28 mouse cellular contexts compared by ENCODE assay signal in genomic region chr12:8776206-8776605, GRCm38 (mm10). TPM values are rescaled to one million over a fixed set of nuclear protein-coding genes. Genes with fewer than 3 reads are reported as not detected.
DNase-seq lines count a peak whose midpoint lies in the region; ATAC-seq and TF ChIP-seq lines count a peak whose summit lies in the region.
"Had no signal": no experiment of that assay in that cellular context is flagged by ENCODE, and none has a peak within 500 bp of the region (broad histone marks: within the 10 kb centered on the region; RNA-seq: fewer than 3 reads in every experiment).

No protein-coding gene starts in this region.

- intact Hi-C loops in heart, postnatal 10 days (cut with DNase I) = no loop called here

- H3K79me2 ChIP-seq in liver, adult 2 months (ENCODE audit: control insufficient read depth, insufficient read depth, low read length) = peaks cover 41% of the 10 kb centered on the region

- H3K4me3 ChIP-seq in liver, adult 2 months (ENCODE audit: insufficient read depth, low read depth, low read length) = no peak overlapping the region
- H3K4me3 ChIP-seq in liver, embryonic 11.5 days (ENCODE audit: low read depth, low read length) = no peak overlapping the region
- H3K4me3 ChIP-seq in embryonic facial prominence, embryonic 15.5 days (replicated peaks) = no peak overlapping the region
- no peak overlapping the region for H3K4me3 ChIP-seq in stomach, embryonic 16.5 days (replicated peaks; ENCODE audit: low read length)
- no peak overlapping the region for H3K4me3 ChIP-seq in layer of hippocampus, adult 2 months
- H3K4me3 ChIP-seq: forebrain, embryonic 10.5 days; gastrocnemius, adult 2 months; heart, adult 2 months; heart, embryonic 12.5 days; kidney, embryonic 15.5 days; lung, embryonic 15.5 days; midbrain, embryonic 10.5 days; midbrain, embryonic 15.5 days had no signal

- no peak for ATAC-seq in liver, embryonic 11.5 days (replicated peaks; ENCODE audit: low FRiP score)
- ATAC-seq in embryonic facial prominence, embryonic 15.5 days (ENCODE audit: insufficient number of reproducible peaks, low FRiP score, low TSS enrichment, low read depth) = no peak
- no peak for ATAC-seq in stomach, embryonic 16.5 days (ENCODE audit: insufficient read depth, low FRiP score)
- ATAC-seq: CD4-positive, CD25-positive, alpha-beta regulatory T cell, adult 4 months; forebrain, embryonic 16.5 days; midbrain, embryonic 15.5 days had no signal

- TF ChIP-seq CTCF in liver, adult 2 months (IDR thresholded peaks at IDR 0.05; ENCODE audit: low read depth, low read length) = no peak
- no peak for TF ChIP-seq CTCF in layer of hippocampus, adult 2 months (conservative IDR thresholded peaks at IDR 0.05)

- H3K36me3 ChIP-seq in liver, adult 2 months (ENCODE audit: control insufficient read depth, insufficient read depth, low read length) = no peaks in the 10 kb centered on the region
- H3K36me3 ChIP-seq in liver, embryonic 11.5 days (ENCODE audit: control insufficient read depth, insufficient read depth, low read length) = no peaks in the 10 kb centered on the region
- no peaks in the 10 kb centered on the region for H3K36me3 ChIP-seq in embryonic facial prominence, embryonic 15.5 days
- no peaks in the 10 kb centered on the region for H3K36me3 ChIP-seq in stomach, embryonic 16.5 days (ENCODE audit: control insufficient read depth, insufficient read depth, low read length)
- H3K36me3 ChIP-seq: heart, embryonic 12.5 days; kidney, embryonic 15.5 days; lung, embryonic 15.5 days; midbrain, embryonic 15.5 days had no signal

- H3K27me3 ChIP-seq in liver, adult 2 months (ENCODE audit: control insufficient read depth, insufficient read depth, low read length) = no peaks in the 10 kb centered on the region
- H3K27me3 ChIP-seq in liver, embryonic 11.5 days (replicated peaks; ENCODE audit: control insufficient read depth, insufficient read depth, low read length) = no peaks in the 10 kb centered on the region
- no peaks in the 10 kb centered on the region for H3K27me3 ChIP-seq in embryonic facial prominence, embryonic 15.5 days
- no peaks in the 10 kb centered on the region for H3K27me3 ChIP-seq in stomach, embryonic 16.5 days (ENCODE audit: control insufficient read depth, insufficient read depth, low read length)
- H3K27me3 ChIP-seq: heart, embryonic 12.5 days; kidney, embryonic 15.5 days; lung, embryonic 15.5 days; midbrain, embryonic 15.5 days had no signal

- DNase-seq in liver, adult 2 months (ENCODE audit: extremely low read depth, low read depth, low spot score) = peak; percentile 85
- DNase-seq in liver, embryonic 11.5 days (ENCODE audit: low spot score) = no peak
- DNase-seq in adipocyte (ENCODE audit: low spot score) = peak; percentile 66
- no peak for DNase-seq in layer of hippocampus, adult 2 months (ENCODE audit: low spot score in 2 of 2)
- DNase-seq in heart, postnatal 10 days = no peak
- DNase-seq: adrenal gland, adult 2 months; adrenal gland, postnatal 36 days; cerebellum, adult 18-20 months; cerebellum, postnatal 14 days; gastrocnemius, adult 2 months; gastrocnemius, postnatal 36 days; heart, adult 2 months; kidney, adult 18-20 months; kidney, postnatal 36 days; right cerebral cortex, postnatal 25 days; thymus, postnatal 4 days had no signal

- H3K9ac ChIP-seq in liver, adult 2 months (ENCODE audit: low read depth, low read length) = peak overlapping the region; percentile 60; the same call in 1 of the 2 replicates
- H3K9ac ChIP-seq in liver, embryonic 11.5 days (ENCODE audit: low read depth, low read length) = no peak overlapping the region
- no peak overlapping the region for H3K9ac ChIP-seq in embryonic facial prominence, embryonic 15.5 days
- H3K9ac ChIP-seq in stomach, embryonic 16.5 days (ENCODE audit: low read length) = peak overlapping the region; percentile 44
- H3K9ac ChIP-seq: heart, embryonic 12.5 days; hindbrain, embryonic 14.5 days; kidney, embryonic 15.5 days; liver, embryonic 14.5 days; lung, embryonic 15.5 days; midbrain, embryonic 15.5 days had no signal

- H3K27ac ChIP-seq in liver, adult 2 months (replicated peaks; ENCODE audit: insufficient read depth, low read depth, low read length) = peak overlapping the region; percentile 81
- H3K27ac ChIP-seq in liver, embryonic 11.5 days (ENCODE audit: low read depth, low read length) = no peak overlapping the region
- peak overlapping the region; percentile 45 for H3K27ac ChIP-seq in embryonic facial prominence, embryonic 15.5 days (replicated peaks)
- peak overlapping the region; percentile 90 for H3K27ac ChIP-seq in stomach, embryonic 16.5 days (ENCODE audit: low read length)
- no peak overlapping the region for H3K27ac ChIP-seq in layer of hippocampus, adult 2 months
- H3K27ac ChIP-seq: forebrain, embryonic 10.5 days; gastrocnemius, adult 2 months; heart, adult 2 months; hindbrain, embryonic 14.5 days; kidney, embryonic 15.5 days; liver, embryonic 14.5 days; lung, embryonic 15.5 days; midbrain, embryonic 10.5 days; midbrain, embryonic 15.5 days had no signal

- H3K4me1 ChIP-seq in liver, adult 2 months (ENCODE audit: control insufficient read depth, insufficient read depth, low read length) = peaks cover 63% of the 10 kb centered on the region
- peaks cover 19% of the 10 kb centered on the region for H3K4me1 ChIP-seq in liver, embryonic 11.5 days (replicated peaks; ENCODE audit: control insufficient read depth, insufficient read depth, low read length)
- H3K4me1 ChIP-seq in embryonic facial prominence, embryonic 15.5 days = peaks cover 80% of the 10 kb centered on the region
- H3K4me1 ChIP-seq in stomach, embryonic 16.5 days (ENCODE audit: control insufficient read depth, insufficient read depth, low read length) = peaks cover 40% of the 10 kb centered on the region

- no peak for TF ChIP-seq POLR2A in liver, adult 2 months (IDR thresholded peaks at IDR 0.05; ENCODE audit: extremely low read depth, insufficient read depth, low read length)

- H3K9me3 ChIP-seq in liver, embryonic 11.5 days (ENCODE audit: control insufficient read depth, low read length) = no peaks in the 10 kb centered on the region
- no peaks in the 10 kb centered on the region for H3K9me3 ChIP-seq in embryonic facial prominence, embryonic 15.5 days (replicated peaks)
- no peaks in the 10 kb centered on the region for H3K9me3 ChIP-seq in stomach, embryonic 16.5 days (replicated peaks; ENCODE audit: control insufficient read depth, low read length)
- H3K9me3 ChIP-seq: forebrain, embryonic 10.5 days; heart, embryonic 12.5 days; kidney, embryonic 15.5 days; lung, embryonic 15.5 days; midbrain, embryonic 10.5 days; midbrain, embryonic 15.5 days had no signal

- 41% methylated on average over 7 of the region's 7 CpGs for WGBS in liver, adult 2 months
- 87% methylated on average over 7 of the region's 7 CpGs for WGBS in liver, embryonic 11.5 days
- WGBS in embryonic facial prominence, embryonic 15.5 days = 72% methylated on average over 7 of the region's 7 CpGs
- 76% methylated on average over 7 of the region's 7 CpGs for WGBS in stomach, embryonic 16.5 days

- H3K4me2 ChIP-seq in liver, embryonic 11.5 days = no peak overlapping the region
- 0 out of 2 replicates have a peak overlapping the region, but pooled peaks have one; percentile 6 for H3K4me2 ChIP-seq in embryonic facial prominence, embryonic 15.5 days (replicated peaks)
- peak overlapping the region; percentile 7 for H3K4me2 ChIP-seq in stomach, embryonic 16.5 days (ENCODE audit: low read depth, low read length)
- H3K4me2 ChIP-seq: heart, embryonic 12.5 days; hindbrain, embryonic 14.5 days; kidney, embryonic 15.5 days; lung, embryonic 15.5 days; midbrain, embryonic 15.5 days had no signal

RNA-seq across cellular contexts. Expression of gene Sdc1, which starts 5.1 kb away (rescaled TPM):
- 164 and 316 TPM in 2 replicates for total RNA-seq in liver, adult 2 months (2014; rRNA removed)
- 321 and 421 TPM in 2 replicates for polyA plus RNA-seq in liver, adult 2 months (2012; rRNA removed)
- polyA plus RNA-seq in liver, embryonic 11.5 days (2014; fragmentation: Nextera tagmentation; extraction: Ambion mirVana) = 50.2 and 51.6 TPM in 2 replicates
- polyA plus RNA-seq in embryonic facial prominence, embryonic 15.5 days (2015; fragmentation: Nextera tagmentation; extraction: Ambion mirVana) = 176 and 181 TPM in 2 replicates
- 181 and 205 TPM in 2 replicates for polyA plus RNA-seq in stomach, embryonic 16.5 days (2015; fragmentation: Nextera tagmentation; extraction: Ambion mirVana)
- total RNA-seq in layer of hippocampus, adult 2 months (2021) = under 1 TPM; 0.69 to 0.93 TPM
- total RNA-seq in heart, postnatal 10 days (2021) = 10 to 100 TPM; 19.2 to 21.0 TPM

Comparison
In these comparisons a context has a peak if more than half of its experiments do, and no peak if none do; other contexts are left out.
1. DNase-seq: peak in liver, adult 2 months (single experiment) and adipocyte (single experiment); none in liver, embryonic 11.5 days (single experiment), layer of hippocampus, adult 2 months (0 of 2) and heart, postnatal 10 days (0 of 2).
2. H3K27ac ChIP-seq: peak in liver, adult 2 months (single experiment), embryonic facial prominence, embryonic 15.5 days (single experiment) and stomach, embryonic 16.5 days (single experiment); none in liver, embryonic 11.5 days (single experiment) and layer of hippocampus, adult 2 months (single experiment).
3. H3K9ac ChIP-seq: peak in liver, adult 2 months (single experiment) and stomach, embryonic 16.5 days (single experiment); none in liver, embryonic 11.5 days (single experiment) and embryonic facial prominence, embryonic 15.5 days (single experiment).